Mouse (Mus musculus): ENCODE results near the gene Flt1. TPM values are rescaled to one million over a fixed set of nuclear protein-coding genes. Genes with fewer than 3 reads are reported as not detected.

The Flt1 gene
- polyA plus RNA-seq, 1 experiment from 2014 or later: 14.7 TPM

GRCm38 (mm10) chr5:147527788-147528187 is 198.0 kb downstream of the Flt1 start:
- no peak for TF ChIP-seq CTCF (IDR thresholded peaks at IDR 0.05)
- no peaks in the 10 kb centered on the region for H3K27me3 ChIP-seq
- CTCF ChIA-PET: no interaction called here
- in situ Hi-C loops (cut with MboI; ENCODE audit: low pct_unique_long_range_greater_than_20kb): no loop called here
- ATAC-seq: no peak
- POLR2A ChIA-PET: no interaction called here
- DNase-seq (ENCODE audit: low read depth, low spot score): no peak

- ChIA-PET CTCF (interaction anchor here (1.2 kb wide), 1 partner anchor 20 kb away, joined by 3 read pairs; no protein-coding TSS in a partner anchor), POLR2A (no interaction called here)
- in situ Hi-C loops (cut with MboI; ENCODE audit: low pct_unique_long_range_greater_than_20kb): no loop called here
- TF ChIP-seq CTCF (IDR thresholded peaks at IDR 0.05): no peak
- DNase-seq (ENCODE audit: low read depth, low spot score): no peak
- no peaks in the 10 kb centered on the region for H3K27me3 ChIP-seq
- ATAC-seq: no peak
These were observed 198.8 kb downstream of the Flt1 start for GRCm38 (mm10) chr5:147527006-147527405.

Other genes with a start within 250 kb of the Flt1 start
- 392 TPM for gene Pomp, start 134.4 kb upstream of the Flt1 start, polyA plus RNA-seq (2021)
- gene Slc46a3, start 168.8 kb upstream of the Flt1 start, polyA plus RNA-seq (2021): 4.6 TPM
- gene Mtus2, start 231.3 kb upstream of the Flt1 start, polyA plus RNA-seq (2021): 1.3 TPM

All from Patski (cell line).